Mouse (Mus musculus): ENCODE results near the gene Gramd1c.

- TF ChIP-seq POLR2AphosphoS2 (IDR thresholded peaks at IDR 0.05; ENCODE audit: insufficient read length, low read depth) (no peak), POLR2A (IDR thresholded peaks at IDR 0.05; ENCODE audit: insufficient read length, low read depth) (no peak), MAX (IDR thresholded peaks at IDR 0.05; ENCODE audit: low read depth) (no peak), E2F4 (IDR thresholded peaks at IDR 0.05; ENCODE audit: insufficient read depth) (no peak), CEBPB (IDR thresholded peaks at IDR 0.05; ENCODE audit: insufficient read depth, poor library complexity, severe bottlenecking) (no peak), MYOG (IDR thresholded peaks at IDR 0.05; ENCODE audit: control insufficient read depth in 1 of 3, insufficient read depth in 1 of 3, insufficient read length in 2 of 3, low read depth in 2 of 3) (no peak)
Measured at GRCm38 (mm10) chr16:43945351-43945750, 117.8 kb downstream of the Gramd1c start.
